Mouse (Mus musculus): Measurements from ENCODE around the gene Ntm.

- TF ChIP-seq POLR2A (IDR thresholded peaks at IDR 0.05; ENCODE audit: insufficient read depth, low read depth, low read length), result no peak
- no peak for TF ChIP-seq CTCF (IDR thresholded peaks at IDR 0.05)
These were observed 886.9 kb downstream of the Ntm start for GRCm38 (mm10) chr9:29075924-29076577.

All from heart, adult 2 months (tissue).